In genomic region chr9:7176618-7177610, GRCm38 (mm10) we compare ENCODE assay signal across 8 mouse cellular contexts. TPM values are rescaled to one million over a fixed set of nuclear protein-coding genes. Genes with fewer than 3 reads are reported as not detected.
DNase-seq lines count a peak whose midpoint lies in the region; ATAC-seq and TF ChIP-seq lines count a peak whose summit lies in the region.

No protein-coding gene starts in this region.

- peaks cover 10% of the 10 kb centered on the region for H3K36me3 ChIP-seq in E14TG2a.4 (ENCODE audit: insufficient read depth, low read length)
- peaks cover 8% of the 10 kb centered on the region; the same call in 1 of the 2 replicates for H3K36me3 ChIP-seq in forebrain, embryonic 16.5 days (ENCODE audit: control insufficient read depth, insufficient read depth)
- H3K36me3 ChIP-seq in neural tube, embryonic 15.5 days, result peaks cover 10% of the 10 kb centered on the region

- TF ChIP-seq CTCF in E14TG2a.4 (conservative IDR thresholded peaks at IDR 0.05; ENCODE audit: low read length), result no peak

- WGBS in forebrain, embryonic 16.5 days, result 10% methylated on average over 41 of the region's 41 CpGs
- WGBS in neural tube, embryonic 15.5 days, result 9% methylated on average over 41 of the region's 41 CpGs

- H3K27ac ChIP-seq in forebrain, embryonic 16.5 days (ENCODE audit: low read length), result 0 out of 2 replicates have a peak overlapping the region, but pooled peaks have one; percentile 7
- peak overlapping the region; percentile 68 for H3K27ac ChIP-seq in neural tube, embryonic 15.5 days (replicated peaks)

- ATAC-seq in forebrain, embryonic 16.5 days, result peak; percentile 100
- ATAC-seq in neural tube, embryonic 15.5 days (ENCODE audit: low FRiP score), result peak; percentile 100

- peak; percentile 90 to 93 for DNase-seq in cerebellum, adult 18-20 months
- DNase-seq in heart, postnatal 36 days, result peak; percentile 74 to 75
- peak; percentile 91 to 96 for DNase-seq in layer of hippocampus, adult 18-20 months (ENCODE audit: low spot score in 2 of 2)
- peak; percentile 84 to 88 for DNase-seq in lung, adult 18-20 months
- DNase-seq in testis, postnatal 10 days (ENCODE audit: low spot score), result peak; percentile 90

- peak overlapping the region; percentile 90 for H3K4me2 ChIP-seq in forebrain, embryonic 16.5 days (ENCODE audit: low read length)
- H3K4me2 ChIP-seq in neural tube, embryonic 15.5 days, result peak overlapping the region; percentile 67

- peak overlapping the region; percentile 82 for H3K4me3 ChIP-seq in E14TG2a.4 (replicated peaks; ENCODE audit: low read length)
- peak overlapping the region; percentile 72 for H3K4me3 ChIP-seq in forebrain, embryonic 16.5 days (replicated peaks; ENCODE audit: low read length)
- H3K4me3 ChIP-seq in neural tube, embryonic 15.5 days (replicated peaks), result peak overlapping the region; percentile 66

- peaks cover 14% of the 10 kb centered on the region for H3K4me1 ChIP-seq in E14TG2a.4 (replicated peaks; ENCODE audit: low read depth, low read length)
- H3K4me1 ChIP-seq in forebrain, embryonic 16.5 days (replicated peaks; ENCODE audit: control insufficient read depth, insufficient read depth, low read length), result peaks cover 4% of the 10 kb centered on the region
- peaks cover 8% of the 10 kb centered on the region for H3K4me1 ChIP-seq in neural tube, embryonic 15.5 days

- H3K9ac ChIP-seq in forebrain, embryonic 16.5 days (replicated peaks; ENCODE audit: low read depth, low read length), result peak overlapping the region; percentile 74
- H3K9ac ChIP-seq in neural tube, embryonic 15.5 days (replicated peaks), result peak overlapping the region; percentile 53

- H3K27me3 ChIP-seq in E14TG2a.4 (ENCODE audit: insufficient read depth, low read length), result no peaks in the 10 kb centered on the region
- no peaks in the 10 kb centered on the region for H3K27me3 ChIP-seq in forebrain, embryonic 16.5 days (replicated peaks; ENCODE audit: control insufficient read depth, insufficient read depth, low read length)
- H3K27me3 ChIP-seq in neural tube, embryonic 15.5 days (replicated peaks), result no peaks in the 10 kb centered on the region

- intact Hi-C loops in heart, postnatal 36 days (cut with DNase I), result no loop called here

- H3K9me3 ChIP-seq in E14TG2a.4 (ENCODE audit: low read length), result no peaks in the 10 kb centered on the region
- H3K9me3 ChIP-seq in forebrain, embryonic 16.5 days (ENCODE audit: control insufficient read depth, low read length), result no peaks in the 10 kb centered on the region
- H3K9me3 ChIP-seq in neural tube, embryonic 15.5 days (replicated peaks), result no peaks in the 10 kb centered on the region

RNA-seq across cellular contexts. Expression of gene Dync2h1, which starts 7.3 kb away (rescaled TPM):
- polyA plus RNA-seq in forebrain, embryonic 16.5 days (2015; fragmentation: Nextera tagmentation; extraction: Ambion mirVana), result 23.1 and 23.3 TPM in 2 replicates
- total RNA-seq in heart, postnatal 36 days (2021), result 1 to 10 TPM; 1.6 to 2.4 TPM
- 10 to 100 TPM; 28.0 to 29.4 TPM for total RNA-seq in layer of hippocampus, adult 18-20 months (2021)
- polyA plus RNA-seq in neural tube, embryonic 15.5 days (2015; fragmentation: Nextera tagmentation; extraction: Ambion mirVana), result 17.4 and 18.9 TPM in 2 replicates

RNA-seq across cellular contexts. Expression of gene Dcun1d5, which starts 7.4 kb away (rescaled TPM):
- polyA plus RNA-seq in forebrain, embryonic 16.5 days (2015; fragmentation: Nextera tagmentation; extraction: Ambion mirVana), result 120 and 133 TPM in 2 replicates
- 10 to 100 TPM; 62.1 to 63.8 TPM for total RNA-seq in heart, postnatal 36 days (2021)
- 10 to 100 TPM; 73.2 to 75.6 TPM for total RNA-seq in layer of hippocampus, adult 18-20 months (2021)
- polyA plus RNA-seq in neural tube, embryonic 15.5 days (2015; fragmentation: Nextera tagmentation; extraction: Ambion mirVana), result 103 and 121 TPM in 2 replicates

Comparison
In these comparisons a context has a peak if more than half of its experiments do, and no peak if none do; other contexts are left out.
1. Peak in every context shown above with its lines: DNase-seq, ATAC-seq, H3K4me3 ChIP-seq and H3K27ac ChIP-seq.
2. RNA of gene Dync2h1, which starts 7.3 kb away (total RNA-seq): 28.0 to 29.4 TPM in layer of hippocampus, adult 18-20 months; 1.6 to 2.4 TPM in heart, postnatal 36 days; every median in the first group is over 4 times any median in the second.